Mouse (Mus musculus): Measurements from ENCODE around the gene Pnmal2. TPM values are rescaled to one million over a fixed set of nuclear protein-coding genes. Genes with fewer than 3 reads are reported as not detected.

Pnmal2 gene
- polyA plus RNA-seq, 1 experiment from 2014 or later, result 59.5 TPM

GRCm38 (mm10) chr7:16978173-16978572, 33.7 kb downstream of the Pnmal2 start:
- ATAC-seq, result no peak
- Histone ChIP-seq H3K4me2 (no peak overlapping the region), H3K27ac (no peak overlapping the region), H3K4me1 (peaks cover 24% of the 10 kb centered on the region), H3K9me3 (replicated peaks) (no peaks in the 10 kb centered on the region; the same call in 1 of the 2 replicates), H3K4me3 (no peak overlapping the region), H3K9ac (no peak overlapping the region), H3K27me3 (no peaks in the 10 kb centered on the region), H3K36me3 (ENCODE audit: poor library complexity, severe bottlenecking) (no peaks in the 10 kb centered on the region)
- WGBS, result 79% methylated on average over 6 of the region's 6 CpGs

- H3K4me2 ChIP-seq, result no peak overlapping the region
- WGBS, result 87% methylated on average over 3 of the region's 3 CpGs
- no peaks in the 10 kb centered on the region; the same call in 1 of the 2 replicates for H3K9me3 ChIP-seq (replicated peaks)
- H3K4me3 ChIP-seq, result no peak overlapping the region
- no peak overlapping the region for H3K27ac ChIP-seq
- peaks cover 28% of the 10 kb centered on the region for H3K4me1 ChIP-seq
- no peak for ATAC-seq
- no peaks in the 10 kb centered on the region for H3K36me3 ChIP-seq (ENCODE audit: poor library complexity, severe bottlenecking)
- no peaks in the 10 kb centered on the region for H3K27me3 ChIP-seq
- H3K9ac ChIP-seq, result no peak overlapping the region
Measured at GRCm38 (mm10) chr7:16978593-16978992, 34.1 kb downstream of the Pnmal2 start.

- peak overlapping the region; percentile 52 for H3K4me2 ChIP-seq
- no peaks in the 10 kb centered on the region for H3K36me3 ChIP-seq (ENCODE audit: poor library complexity, severe bottlenecking)
- peak overlapping the region; percentile 80 for H3K27ac ChIP-seq
- ATAC-seq, result peak; percentile 37; the same call in 1 of the 2 replicates
- peak overlapping the region; percentile 35 for H3K9ac ChIP-seq
- H3K4me3 ChIP-seq, result no peak overlapping the region
- H3K27me3 ChIP-seq, result no peaks in the 10 kb centered on the region
- no peaks in the 10 kb centered on the region; the same call in 1 of the 2 replicates for H3K9me3 ChIP-seq (replicated peaks)
- peaks cover 36% of the 10 kb centered on the region for H3K4me1 ChIP-seq
- 15% methylated on average over 12 of the region's 12 CpGs for WGBS
Measured at GRCm38 (mm10) chr7:16980348-16980747, 35.9 kb downstream of the Pnmal2 start.

GRCm38 (mm10) chr7:16982859-16983568, 38.5 kb downstream of the Pnmal2 start, which contains the start of gene Gm42372:
TSS of gene Gm42372 (plus strand) at chr7:16983086.
- ATAC-seq, result peak; percentile 84
- Histone ChIP-seq H3K9me3 (replicated peaks) (no peaks in the 10 kb centered on the region; the same call in 1 of the 2 replicates), H3K27ac (peak within 1 kb of the TSS; percentile 65), H3K27me3 (no peaks in the 10 kb centered on the region), H3K4me1 (peaks cover 48% of the 10 kb centered on the region), H3K36me3 (ENCODE audit: poor library complexity, severe bottlenecking) (no peaks in the 10 kb centered on the region), H3K4me3 (peak within 1 kb of the TSS; percentile 39), H3K4me2 (peak within 1 kb of the TSS; percentile 68), H3K9ac (peak within 1 kb of the TSS; percentile 54)
- 20% methylated on average over 26 of the region's 26 CpGs for WGBS

- Histone ChIP-seq H3K27me3 (no peaks in the 10 kb centered on the region), H3K27ac (peak overlapping the region; percentile 89), H3K4me2 (peak overlapping the region; percentile 36), H3K4me1 (peaks cover 62% of the 10 kb centered on the region), H3K36me3 (ENCODE audit: poor library complexity, severe bottlenecking) (no peaks in the 10 kb centered on the region), H3K4me3 (no peak overlapping the region), H3K9ac (peak overlapping the region; percentile 30; the same call in 1 of the 2 replicates), H3K9me3 (replicated peaks) (no peaks in the 10 kb centered on the region)
- no peak; the same call in 1 of the 2 replicates for ATAC-seq
- WGBS, result 29% methylated on average over 7 of the region's 7 CpGs
Measured at GRCm38 (mm10) chr7:16987541-16988149, 43.2 kb downstream of the Pnmal2 start.

- Histone ChIP-seq H3K9me3 (replicated peaks) (no peaks in the 10 kb centered on the region), H3K4me1 (peaks cover 56% of the 10 kb centered on the region), H3K4me2 (peak overlapping the region; percentile 36; the same call in 1 of the 2 replicates), H3K4me3 (no peak overlapping the region), H3K9ac (no peak overlapping the region), H3K36me3 (ENCODE audit: poor library complexity, severe bottlenecking) (no peaks in the 10 kb centered on the region), H3K27me3 (no peaks in the 10 kb centered on the region), H3K27ac (peak overlapping the region; percentile 89)
- WGBS, result 33% methylated on average over 3 of the region's 3 CpGs
- no peak for ATAC-seq
Measured at GRCm38 (mm10) chr7:16988405-16988804, 43.9 kb downstream of the Pnmal2 start.

GRCm38 (mm10) chr7:16990006-16990744, 45.7 kb downstream of the Pnmal2 start:
- ATAC-seq, result no peak
- Histone ChIP-seq H3K9ac (no peak overlapping the region), H3K27ac (peak overlapping the region; percentile 48), H3K4me3 (no peak overlapping the region), H3K36me3 (ENCODE audit: poor library complexity, severe bottlenecking) (no peaks in the 10 kb centered on the region), H3K9me3 (replicated peaks) (no peaks in the 10 kb centered on the region), H3K4me1 (peaks cover 64% of the 10 kb centered on the region), H3K4me2 (no peak overlapping the region), H3K27me3 (no peaks in the 10 kb centered on the region)
- WGBS, result 38% methylated on average over 15 of the region's 15 CpGs

- peak overlapping the region; percentile 27 for H3K4me2 ChIP-seq
- H3K36me3 ChIP-seq (ENCODE audit: poor library complexity, severe bottlenecking), result 0 out of 2 replicates have a peak, but pooled peaks cover 3% of the 10 kb centered on the region
- ATAC-seq, result peak; percentile 66
- no peaks in the 10 kb centered on the region for H3K9me3 ChIP-seq (replicated peaks)
- 0 out of 2 replicates have a peak overlapping the region, but pooled peaks have one; percentile 38 for H3K9ac ChIP-seq
- WGBS, result 50% methylated on average over 18 of the region's 18 CpGs
- H3K27me3 ChIP-seq, result no peaks in the 10 kb centered on the region
- peak overlapping the region; percentile 72 for H3K27ac ChIP-seq
- H3K4me3 ChIP-seq, result no peak overlapping the region
- H3K4me1 ChIP-seq, result peaks cover 77% of the 10 kb centered on the region
Measured at GRCm38 (mm10) chr7:16991681-16992450, 47.4 kb downstream of the Pnmal2 start.

GRCm38 (mm10) chr7:16992451-16992807, 47.9 kb downstream of the Pnmal2 start, which contains the start of gene Ccdc8:
TSS of gene Ccdc8 (plus strand) at chr7:16992708.
- 0 out of 2 replicates have a peak, but pooled peaks cover 4% of the 10 kb centered on the region for H3K36me3 ChIP-seq (ENCODE audit: poor library complexity, severe bottlenecking)
- H3K9ac ChIP-seq, result peak within 1 kb of the TSS; percentile 73; the same call in 1 of the 2 replicates
- H3K27ac ChIP-seq, result peak within 1 kb of the TSS; percentile 72
- no peaks in the 10 kb centered on the region for H3K27me3 ChIP-seq
- H3K4me1 ChIP-seq, result peaks cover 78% of the 10 kb centered on the region
- 96% methylated on average over 5 of the region's 5 CpGs for WGBS
- H3K9me3 ChIP-seq (replicated peaks), result no peaks in the 10 kb centered on the region
- ATAC-seq, result no peak
- H3K4me2 ChIP-seq, result peak within 1 kb of the TSS; percentile 66
- H3K4me3 ChIP-seq, result peak within 1 kb of the TSS; percentile 40

GRCm38 (mm10) chr7:16993651-16994399, 49.3 kb downstream of the Pnmal2 start:
- H3K9me3 ChIP-seq (replicated peaks), result no peaks in the 10 kb centered on the region
- H3K4me2 ChIP-seq, result peak overlapping the region; percentile 66
- peak; percentile 86 for ATAC-seq
- H3K9ac ChIP-seq, result peak overlapping the region; percentile 73
- H3K27ac ChIP-seq, result peak overlapping the region; percentile 51
- peaks cover 68% of the 10 kb centered on the region for H3K4me1 ChIP-seq
- 0 out of 2 replicates have a peak, but pooled peaks cover 8% of the 10 kb centered on the region for H3K36me3 ChIP-seq (ENCODE audit: poor library complexity, severe bottlenecking)
- H3K4me3 ChIP-seq, result peak overlapping the region; percentile 40
- H3K27me3 ChIP-seq, result no peaks in the 10 kb centered on the region
- 2% methylated on average over 27 of the region's 27 CpGs for WGBS
